Mouse (Mus musculus) MEL (cell line): Measurements from ENCODE around the gene Gcg. TPM values are rescaled to one million over a fixed set of nuclear protein-coding genes. Genes with fewer than 3 reads are reported as not detected.

Experiments used
- DNase-seq: peaks from one replicate; pipeline ENCODE4 v3.0.0; 2011; ENCODE audit warnings: low read depth, low spot score
- H3K27ac ChIP-seq: 2 replicates; pipeline ENCODE4 v1.5.1; 2012; ENCODE audit warnings: low read depth, mild to moderate bottlenecking, control low read depth, low read length, moderate library complexity; ENCODE audit not compliant: control insufficient read depth
- H3K27me3 ChIP-seq, 2 experiments: fragments of 150-350 bp in 1 of 2; sonication (generic) in 1 of 2; 2 replicates each; pipeline ENCODE4 v1.6.1; 2012; ENCODE audit warnings: low read length in 2 of 2, mild to moderate bottlenecking in 2 of 2, improper control_type of control experiment in 1 of 2, moderate library complexity in 1 of 2; ENCODE audit not compliant: insufficient read depth in 2 of 2, control insufficient read depth in 1 of 2
- H3K36me3 ChIP-seq, 2 experiments: 2 replicates each; pipeline ENCODE4 v1.6.1; 2012 to 2014; ENCODE audit warnings: low read length in 2 of 2, improper control_type of control experiment in 1 of 2, inconsistent platforms in 1 of 2, mild to moderate bottlenecking in 1 of 2; ENCODE audit not compliant: insufficient read depth in 2 of 2, control insufficient read depth in 1 of 2
- H3K4me1 ChIP-seq, 2 experiments: fragments of 150-350 bp in 1 of 2; sonication (generic) in 1 of 2; 2 replicates each; pipeline ENCODE4 v1.6.1; 2012; ENCODE audit warnings: low read length in 2 of 2, improper control_type of control experiment in 1 of 2, mild to moderate bottlenecking in 1 of 2; ENCODE audit not compliant: insufficient read depth in 2 of 2, control insufficient read depth in 1 of 2
- H3K4me3 ChIP-seq, 2 experiments: fragments of 150-350 bp in 1 of 2; sonication (generic) in 1 of 2; 2 replicates each; pipeline ENCODE4 v1.5.1; 2012; ENCODE audit warnings: low read depth in 2 of 2, low read length in 2 of 2, mild to moderate bottlenecking in 2 of 2, moderate library complexity in 2 of 2, control low read depth in 1 of 2, improper control_type of control experiment in 1 of 2; ENCODE audit not compliant: control insufficient read depth in 1 of 2, insufficient read depth in 1 of 2
- H3K79me2 ChIP-seq: 2 replicates; pipeline ENCODE4 v1.6.1; 2012; ENCODE audit warnings: mild to moderate bottlenecking, low read length, moderate library complexity; ENCODE audit not compliant: control insufficient read depth, poor library complexity, insufficient read depth
- H3K9ac ChIP-seq: 2 replicates; pipeline ENCODE4 v1.6.1; 2012; ENCODE audit warnings: low read depth, mild to moderate bottlenecking, control low read depth, low read length, moderate library complexity; ENCODE audit not compliant: control insufficient read depth, poor library complexity, severe bottlenecking
- H3K9me3 ChIP-seq: fragments of 150-350 bp; sonication (generic); replicated peaks from 2 replicates; pipeline ENCODE4 v1.6.1; 2012; ENCODE audit warnings: mild to moderate bottlenecking, low read length, improper control_type of control experiment, moderate library complexity; ENCODE audit not compliant: insufficient read depth
- BHLHE40 ChIP-seq: IDR thresholded peaks from 2 replicates; pipeline ENCODE4 v1.6.1; 2012; ENCODE audit warnings: low read depth, mild to moderate bottlenecking, inconsistent platforms, low read length, improper control_type of control experiment, borderline replicate concordance
- CHD2 ChIP-seq: IDR thresholded peaks from 2 replicates; pipeline ENCODE4 v1.6.1; 2011; ENCODE audit warnings: low read length, improper control_type of control experiment
- E2F4 ChIP-seq: IDR thresholded peaks from 2 replicates; pipeline ENCODE4 v1.6.1; 2011; ENCODE audit warnings: low read depth, low read length, improper control_type of control experiment, borderline replicate concordance
- EP300 ChIP-seq, 2 experiments: IDR thresholded peaks; 2 replicates each; pipeline ENCODE4 v1.6.1; 2011; ENCODE audit warnings: improper control_type of control experiment in 2 of 2, low read length in 2 of 2, low read depth in 1 of 2, mild to moderate bottlenecking in 1 of 2
- ETS1 ChIP-seq: IDR thresholded peaks from 2 replicates; pipeline ENCODE4 v1.6.1; 2012; ENCODE audit warnings: low read depth, mild to moderate bottlenecking, inconsistent platforms, low read length, improper control_type of control experiment, moderate library complexity
- GABPA ChIP-seq: IDR thresholded peaks from 2 replicates; pipeline ENCODE4 v1.6.1; 2012; ENCODE audit warnings: low read depth, mild to moderate bottlenecking, inconsistent platforms, low read length, improper control_type of control experiment, moderate library complexity
- GATA1 ChIP-seq: IDR thresholded peaks from 2 replicates; pipeline ENCODE4 v1.6.1; 2011; ENCODE audit warnings: low read depth, low read length, improper control_type of control experiment
- HCFC1 ChIP-seq: IDR thresholded peaks from 2 replicates; pipeline ENCODE4 v1.6.1; 2012; ENCODE audit warnings: low read depth, mild to moderate bottlenecking, inconsistent platforms, low read length, improper control_type of control experiment, moderate library complexity
- JUND ChIP-seq: IDR thresholded peaks from 2 replicates; pipeline ENCODE4 v1.6.1; 2011; ENCODE audit warnings: low read depth, mild to moderate bottlenecking, improper control_type of control experiment, low read length
- MAX ChIP-seq: IDR thresholded peaks from 2 replicates; pipeline ENCODE4 v1.6.1; 2011; ENCODE audit warnings: low read length, improper control_type of control experiment
- MAZ ChIP-seq: IDR thresholded peaks from 2 replicates; pipeline ENCODE4 v1.6.1; 2012; ENCODE audit warnings: low read depth, mild to moderate bottlenecking, inconsistent platforms, low read length, improper control_type of control experiment
- MEF2A ChIP-seq: IDR thresholded peaks from 2 replicates; pipeline ENCODE4 v1.6.1; 2014; ENCODE audit warnings: low read depth, mild to moderate bottlenecking, inconsistent platforms, low read length, improper control_type of control experiment; ENCODE audit not compliant: poor library complexity, insufficient replicate concordance, severe bottlenecking; ENCODE audit errors: extremely low read depth
- MYB ChIP-seq: IDR thresholded peaks from 2 replicates; pipeline ENCODE4 v1.6.1; 2011; ENCODE audit warnings: mild to moderate bottlenecking, low read depth, low read length, improper control_type of control experiment
- MYC ChIP-seq: IDR thresholded peaks from 2 replicates; pipeline ENCODE4 v1.6.1; 2011; ENCODE audit warnings: low read depth, mild to moderate bottlenecking, low read length, improper control_type of control experiment, moderate library complexity
- NELFE ChIP-seq: IDR thresholded peaks from 2 replicates; pipeline ENCODE4 v1.6.1; 2011; ENCODE audit warnings: low read depth, low read length, improper control_type of control experiment
- NRF1 ChIP-seq: IDR thresholded peaks from 2 replicates; pipeline ENCODE4 v1.6.1; 2014; ENCODE audit warnings: low read depth, mild to moderate bottlenecking, inconsistent platforms, low read length, improper control_type of control experiment, moderate library complexity; ENCODE audit not compliant: poor library complexity, insufficient read depth, severe bottlenecking
- POLR2AphosphoS2 ChIP-seq: IDR thresholded peaks from 2 replicates; pipeline ENCODE4 v1.6.1; 2011; ENCODE audit warnings: low read length, improper control_type of control experiment
- POLR2AphosphoS5 ChIP-seq: IDR thresholded peaks from 2 replicates; pipeline ENCODE4 v1.6.1; 2012; ENCODE audit warnings: low read depth, borderline replicate concordance, mild to moderate bottlenecking, inconsistent platforms, low read length, moderate library complexity, mixed read lengths
- RAD21 ChIP-seq: IDR thresholded peaks from 2 replicates; pipeline ENCODE4 v1.6.1; 2011; ENCODE audit warnings: mild to moderate bottlenecking, low read depth, low read length, improper control_type of control experiment
- RCOR1 ChIP-seq: IDR thresholded peaks from 2 replicates; pipeline ENCODE4 v1.6.1; 2012; ENCODE audit warnings: low read depth, mild to moderate bottlenecking, inconsistent platforms, low read length, improper control_type of control experiment
- SIN3A ChIP-seq: IDR thresholded peaks from 2 replicates; pipeline ENCODE4 v1.6.1; 2012; ENCODE audit warnings: low read length, improper control_type of control experiment, inconsistent platforms
- SMC3 ChIP-seq: IDR thresholded peaks from 2 replicates; pipeline ENCODE4 v1.6.1; 2011; ENCODE audit warnings: low read depth, low read length, improper control_type of control experiment
- TBP ChIP-seq: IDR thresholded peaks from 2 replicates; pipeline ENCODE4 v1.8.0; 2011; ENCODE audit warnings: low read depth, low read length, improper control_type of control experiment
- UBTF ChIP-seq: IDR thresholded peaks from 2 replicates; pipeline ENCODE4 v1.6.1; 2012; ENCODE audit warnings: low read depth, mild to moderate bottlenecking, inconsistent platforms, low read length, improper control_type of control experiment, moderate library complexity, borderline replicate concordance; ENCODE audit not compliant: insufficient read depth
- USF1 ChIP-seq: IDR thresholded peaks from 2 replicates; pipeline ENCODE4 v1.6.1; 2014; ENCODE audit warnings: low read depth, mild to moderate bottlenecking, inconsistent platforms, low read length, improper control_type of control experiment, moderate library complexity
- USF2 ChIP-seq, 2 experiments: IDR thresholded peaks; 2 replicates each; pipeline ENCODE4 v1.6.1; 2011 to 2012; ENCODE audit warnings: improper control_type of control experiment in 2 of 2, low read length in 2 of 2, borderline replicate concordance in 1 of 2, inconsistent platforms in 1 of 2, low read depth in 1 of 2, mild to moderate bottlenecking in 1 of 2; ENCODE audit not compliant: insufficient read depth in 1 of 2
- ZC3H11A ChIP-seq: IDR thresholded peaks from 2 replicates; pipeline ENCODE4 v1.6.1; 2012; ENCODE audit warnings: low read depth, mild to moderate bottlenecking, inconsistent platforms, low read length, improper control_type of control experiment
- polyA plus RNA-seq, 2 experiments: library from polyadenylated mRNA; stranded (reverse) in 1 of 2; unstranded in 1 of 2; fragments of >175 nt in 1 of 2; fragments of >200 nt in 1 of 2; gene quantifications; 2 replicates each; pipeline versions ENCODE4 v1.2.1 to v1.2.4; 2012; ENCODE audit warnings: low replicate concordance in 2 of 2, low read depth in 1 of 2; ENCODE audit not compliant: insufficient read length in 2 of 2, insufficient read depth in 1 of 2, missing spikeins in 1 of 2
- total RNA-seq: library from RNA; depleted of rRNA; stranded (reverse); fragments of 300-350 nt; gene quantifications from 2 replicates; pipeline ENCODE4 v1.2.3, GENCODE M21; 2012

The Gcg gene
- total and polyA plus RNA-seq, 3 experiments, result not detected

GRCm38 (mm10) chr2:62517790-62518189, 34.3 kb upstream of the Gcg start:
- no peak for DNase-seq
- Histone ChIP-seq H3K27me3 (no peaks in the 10 kb centered on the region), H3K9ac (no peak overlapping the region), H3K4me3 (no peak overlapping the region), H3K9me3 (no peaks in the 10 kb centered on the region), H3K27ac (no peak overlapping the region), H3K79me2 (no peaks in the 10 kb centered on the region), H3K4me1 (no peaks in the 10 kb centered on the region), H3K36me3 (no peaks in the 10 kb centered on the region)
- TF ChIP-seq RCOR1 (no peak), GABPA (no peak), GATA1 (no peak), E2F4 (no peak), MYB (no peak), SMC3 (no peak), ETS1 (no peak), UBTF (no peak), MAZ (no peak), HCFC1 (no peak), BHLHE40 (no peak), MAX (no peak), POLR2AphosphoS5 (no peak), USF1 (no peak), SIN3A (no peak), RAD21 (no peak), MYC (no peak), TBP (no peak), MEF2A (no peak)

- H3K9ac ChIP-seq, result no peak overlapping the region
These were observed 31.0 kb upstream of the Gcg start for GRCm38 (mm10) chr2:62514477-62514876.

More at GRCm38 (mm10) chr2:62514477-62514876, 31.0 kb upstream of the Gcg start:
- DNase-seq, result no peak
- H3K9me3 ChIP-seq, result no peaks in the 10 kb centered on the region
- no peaks in the 10 kb centered on the region for H3K4me1 ChIP-seq
- no peaks in the 10 kb centered on the region for H3K79me2 ChIP-seq
- H3K36me3 ChIP-seq, result no peaks in the 10 kb centered on the region
- H3K27me3 ChIP-seq, result no peaks in the 10 kb centered on the region
- H3K4me3 ChIP-seq, result no peak overlapping the region
- no peak overlapping the region for H3K27ac ChIP-seq
- TF ChIP-seq NELFE (no peak), JUND (no peak), ETS1 (no peak), E2F4 (no peak), MAX (no peak), CHD2 (no peak), USF1 (no peak), EP300 (IDR thresholded peaks at IDR 0.05; ENCODE audit: low read depth in 1 of 2, low read length in 2 of 2) (no peak), USF2 (IDR thresholded peaks at IDR 0.05; ENCODE audit: borderline replicate concordance in 1 of 2, insufficient read depth in 1 of 2, low read depth in 1 of 2, low read length in 2 of 2) (no peak), ZC3H11A (no peak), GATA1 (no peak), POLR2AphosphoS2 (no peak), NRF1 (no peak)
